Mouse (Mus musculus) heart, adult 18-20 months (tissue): ENCODE measurements around the gene Rslcan18. TPM values are rescaled to one million over a fixed set of nuclear protein-coding genes. Genes with fewer than 3 reads are reported as not detected.

Experiments used
- total RNA-seq, 2 experiments: library from RNA; stranded (reverse); gene quantifications; 2 replicates each; pipeline ENCODE4 v1.2.3; 2021

The Rslcan18 gene
- total RNA-seq, 2 experiments from 2014 or later, result 1.0 to 1.3 TPM

Other genes with a start within 250 kb of the Rslcan18 start
- gene Gm10767, start 211.3 kb downstream of the Rslcan18 start, total RNA-seq, result 1 to 10 TPM in 1 of 2 experiments, under 1 TPM in 1; 0.65 to 1.1 TPM
- gene Zfp712, start 55.1 kb downstream of the Rslcan18 start, total RNA-seq, result 1 to 10 TPM; 1.4 to 1.5 TPM
- gene Zfp708, start 18.3 kb downstream of the Rslcan18 start, total RNA-seq, result 1 to 10 TPM in 1 of 2 experiments, under 1 TPM in 1; 0.45 to 1.0 TPM
- 1 to 10 TPM; 1.2 to 4.1 TPM for gene Gm28557, start 7.7 kb downstream of the Rslcan18 start, total RNA-seq
- 1 to 10 TPM; 4.5 to 4.8 TPM for gene Zfp759, start 5.4 kb upstream of the Rslcan18 start, total RNA-seq
- gene Rsl1, start 56.9 kb upstream of the Rslcan18 start, total RNA-seq, result 1 to 10 TPM; 2.1 to 3.0 TPM
- under 1 TPM; 0.85 to 0.92 TPM for gene Zfp455, start 78.2 kb upstream of the Rslcan18 start, total RNA-seq
- gene Zfp458, start 162.2 kb upstream of the Rslcan18 start, total RNA-seq, result 1 to 10 TPM; 1.0 to 1.3 TPM
- 1 to 10 TPM; 3.2 to 4.2 TPM for gene Zfp457, start 190.2 kb upstream of the Rslcan18 start, total RNA-seq
- 1 to 10 TPM; 1.4 to 2.7 TPM for gene Zfp595, start 216.3 kb upstream of the Rslcan18 start, total RNA-seq
- 1 to 10 TPM in 1 of 2 experiments, not detected in 1; 1.8 TPM for gene Gm28044, start 244.3 kb upstream of the Rslcan18 start, total RNA-seq
- 1 to 10 TPM in 1 of 2 experiments, under 1 TPM in 1; 0.72 to 1.1 TPM for gene Zfp953, start 244.3 kb upstream of the Rslcan18 start, total RNA-seq